Mouse (Mus musculus): ENCODE results near the gene Man1a.

DNA sequence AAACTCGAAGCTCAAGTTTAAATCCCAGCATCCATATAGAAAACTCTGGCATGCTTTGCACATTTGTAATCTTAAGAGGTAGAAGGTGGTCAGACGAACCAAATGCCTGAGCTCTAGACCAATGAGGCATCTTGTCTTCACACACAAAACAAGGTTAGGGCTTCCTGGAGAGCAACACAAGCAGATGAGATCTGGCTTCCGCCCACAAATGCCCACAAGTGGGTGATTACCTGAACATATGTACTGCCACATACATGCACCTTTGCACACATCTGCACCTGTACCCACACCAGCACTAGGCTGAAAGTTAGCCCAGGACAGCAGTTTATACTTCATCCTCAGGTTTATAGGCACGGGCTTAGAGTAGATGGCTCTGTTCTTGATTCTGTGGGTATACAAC, 36.7 kb downstream of the Man1a start:
- TF ChIP-seq CTCF (IDR thresholded peaks at IDR 0.05; ENCODE audit: borderline replicate concordance, insufficient read depth, low read depth, low read length) (no peak), POLR2A (IDR thresholded peaks at IDR 0.05; ENCODE audit: borderline replicate concordance, insufficient read depth, low read length) (no peak)

Data from cerebellum, adult 2 months (tissue).